Comparison of ENCODE assay signal across 10 mouse cellular contexts in genomic region chr1:133470242-133471025, GRCm38 (mm10). TPM values are rescaled to one million over a fixed set of nuclear protein-coding genes. Genes with fewer than 3 reads are reported as not detected.
DNase-seq lines count a peak whose midpoint lies in the region; ATAC-seq and TF ChIP-seq lines count a peak whose summit lies in the region.
"Had no signal": no experiment of that assay in that cellular context is flagged by ENCODE, and none has a peak within 500 bp of the region (broad histone marks: within the 10 kb centered on the region; RNA-seq: fewer than 3 reads in every experiment).

No protein-coding gene starts in this region.

- no peaks in the 10 kb centered on the region for H3K9me3 ChIP-seq in lung, embryonic 14.5 days (ENCODE audit: low read depth, low read length)
- no peaks in the 10 kb centered on the region for H3K9me3 ChIP-seq in heart, embryonic 14.5 days (ENCODE audit: control insufficient read depth, low read length)
- H3K9me3 ChIP-seq: G1E had no signal

- H3K4me2 ChIP-seq in lung, embryonic 14.5 days: no peak overlapping the region
- H3K4me2 ChIP-seq in heart, embryonic 14.5 days (ENCODE audit: low read length): no peak overlapping the region

- H3K27me3 ChIP-seq in lung, embryonic 14.5 days (ENCODE audit: insufficient read depth, low read length): no peaks in the 10 kb centered on the region
- no peaks in the 10 kb centered on the region for H3K27me3 ChIP-seq in heart, embryonic 14.5 days (ENCODE audit: control insufficient read depth, insufficient read depth, low read length)

- peak; percentile 27 for DNase-seq in lung, embryonic 14.5 days
- DNase-seq in lung, postnatal 36 days: no peak
- peak; percentile 42 for DNase-seq in lung, postnatal 10 days
- DNase-seq in layer of hippocampus, adult 11-12 months (ENCODE audit: low spot score): no peak
- DNase-seq in cerebellum, postnatal 25 days: no peak
- DNase-seq: adrenal gland, postnatal 25 days; thymus, postnatal 25 days had no signal

- no peak overlapping the region for H3K9ac ChIP-seq in lung, embryonic 14.5 days
- H3K9ac ChIP-seq in heart, embryonic 14.5 days (ENCODE audit: low read length): no peak overlapping the region

- no peak for TF ChIP-seq CTCF in lung, embryonic 14.5 days (IDR thresholded peaks at IDR 0.05; ENCODE audit: low read depth)
- TF ChIP-seq CTCF in embryonic fibroblast, embryonic 13.5 days (IDR thresholded peaks at IDR 0.05; ENCODE audit: borderline replicate concordance, insufficient read depth, low read length): no peak

- 0 out of 2 replicates have a peak, but pooled peaks cover 5% of the 10 kb centered on the region for H3K4me1 ChIP-seq in lung, embryonic 14.5 days (ENCODE audit: insufficient read depth)
- H3K4me1 ChIP-seq in embryonic fibroblast, embryonic 13.5 days (ENCODE audit: control insufficient read depth, insufficient read depth, low read length): peaks cover 14% of the 10 kb centered on the region
- peaks cover 0 to 9% of the 10 kb centered on the region in 2 experiments; a peak in 3 of 4 replicates for H3K4me1 ChIP-seq in heart, embryonic 14.5 days (ENCODE audit: control insufficient read depth in 2 of 2, insufficient read depth in 2 of 2, low read length in 2 of 2)

- no peak for TF ChIP-seq POLR2A in embryonic fibroblast, embryonic 13.5 days (IDR thresholded peaks at IDR 0.05; ENCODE audit: low read depth, low read length)

- H3K27ac ChIP-seq in lung, embryonic 14.5 days (ENCODE audit: low read depth): no peak overlapping the region
- H3K27ac ChIP-seq in embryonic fibroblast, embryonic 13.5 days (ENCODE audit: insufficient read depth, low read length): peak overlapping the region; percentile 47; the same call in 1 of the 2 replicates
- peak overlapping the region; percentile 56 to 75 for H3K27ac ChIP-seq in heart, embryonic 14.5 days (replicated peaks in 1 of 2; ENCODE audit: control insufficient read depth in 1 of 2, insufficient read depth in 1 of 2, low read depth in 2 of 2, low read length in 2 of 2)

- WGBS in lung, embryonic 14.5 days: 47% methylated on average over 10 of the region's 10 CpGs
- WGBS in heart, embryonic 14.5 days: 35% methylated on average over 10 of the region's 10 CpGs

- no peaks in the 10 kb centered on the region for H3K36me3 ChIP-seq in lung, embryonic 14.5 days (ENCODE audit: insufficient read depth)
- H3K36me3 ChIP-seq in heart, embryonic 14.5 days (ENCODE audit: control insufficient read depth, insufficient read depth, low read length): no peaks in the 10 kb centered on the region
- H3K36me3 ChIP-seq: G1E had no signal

- peak; percentile 70; the same call in 1 of the 2 replicates for ATAC-seq in lung, embryonic 14.5 days (ENCODE audit: insufficient read depth)
- peak; percentile 47 for ATAC-seq in heart, embryonic 14.5 days (ENCODE audit: insufficient number of reproducible peaks, insufficient read depth, low FRiP score, low read depth)

- H3K4me3 ChIP-seq in lung, embryonic 14.5 days (ENCODE audit: low read depth, low read length): no peak overlapping the region
- no peak overlapping the region for H3K4me3 ChIP-seq in embryonic fibroblast, embryonic 13.5 days (ENCODE audit: insufficient read depth, low read length)
- no peak overlapping the region for H3K4me3 ChIP-seq in heart, embryonic 14.5 days (ENCODE audit: control insufficient read depth in 1 of 2, insufficient read depth in 1 of 2, low read depth in 1 of 2, low read length in 2 of 2)

RNA-seq across cellular contexts. Expression of gene Sox13, which starts 46.3 kb away (rescaled TPM):
- 7.8 and 9.4 TPM in 2 replicates for polyA plus RNA-seq in lung, embryonic 14.5 days (2014; fragmentation: Nextera tagmentation; extraction: Ambion mirVana)
- 1.6 and 2.7 TPM in 2 replicates for polyA plus RNA-seq in embryonic fibroblast, embryonic 13.5 days (2011; ENCODE audit: insufficient read length, low read depth, missing spikeins)
- polyA plus RNA-seq in heart, embryonic 14.5 days (2014; fragmentation: Nextera tagmentation; extraction: Ambion mirVana): 3.5 and 5.2 TPM in 2 replicates

Comparison
In these comparisons a context has a peak if more than half of its experiments do, and no peak if none do; other contexts are left out.
1. DNase-seq: peak in lung, embryonic 14.5 days (single experiment) and lung, postnatal 10 days (single experiment); none in lung, postnatal 36 days (single experiment), layer of hippocampus, adult 11-12 months (single experiment) and cerebellum, postnatal 25 days (0 of 2).